Mouse (Mus musculus) limb, embryonic 14.5 days (tissue): Measurements from ENCODE around the gene Sptlc2. TPM values are rescaled to one million over a fixed set of nuclear protein-coding genes. Genes with fewer than 3 reads are reported as not detected.

Source experiments
- ATAC-seq: fragments of 200-750 bp; cut with Nextera tagmentation; 2 replicates; pipeline ENCODE4 v1.8.0; 2017; ENCODE audit warnings: low read depth, moderate number of reproducible peaks, moderate TSS enrichment; ENCODE audit not compliant: low FRiP score
- DNase-seq: peaks from one replicate; pipeline ENCODE4 v3.0.0-alpha.2; 2015; ENCODE audit warnings: low spot score
- H3K27ac ChIP-seq: fragments of 300-500 bp; sonication (generic); replicated peaks from 2 replicates; pipeline ENCODE4 v1.5.1; 2014; ENCODE audit warnings: low read depth, mild to moderate bottlenecking, low read length, moderate library complexity, mixed read lengths
- H3K27me3 ChIP-seq: fragments of 300-500 bp; sonication (generic); 2 replicates; pipeline ENCODE4 v1.6.1; 2014; ENCODE audit warnings: low read length, mixed read lengths; ENCODE audit not compliant: control insufficient read depth, insufficient read depth
- H3K36me3 ChIP-seq: fragments of 300-500 bp; sonication (generic); 2 replicates; pipeline ENCODE4 v1.6.1; 2014; ENCODE audit warnings: mild to moderate bottlenecking, low read length, moderate library complexity, mixed read lengths; ENCODE audit not compliant: control insufficient read depth, insufficient read depth
- H3K4me1 ChIP-seq: fragments of 300-500 bp; sonication (generic); 2 replicates; pipeline ENCODE4 v1.6.1; 2014; ENCODE audit warnings: antibody characterized with exemption, low read length, mixed read lengths; ENCODE audit not compliant: control insufficient read depth, insufficient read depth
- H3K4me2 ChIP-seq: fragments of 300-500 bp; sonication (generic); replicated peaks from 2 replicates; pipeline ENCODE4 v1.6.1; 2014; ENCODE audit warnings: low read depth, mild to moderate bottlenecking, low read length, moderate library complexity; ENCODE audit not compliant: severe bottlenecking
- H3K4me3 ChIP-seq: fragments of 300-500 bp; sonication (generic); replicated peaks from 2 replicates; pipeline ENCODE4 v1.5.1; 2014; ENCODE audit warnings: low read length
- H3K9ac ChIP-seq: fragments of 300-500 bp; sonication (generic); 2 replicates; pipeline ENCODE4 v1.6.1; 2014; ENCODE audit warnings: mild to moderate bottlenecking, low read depth, low read length, moderate library complexity; ENCODE audit not compliant: severe bottlenecking
- H3K9me3 ChIP-seq: fragments of 300-500 bp; sonication (generic); 2 replicates; pipeline ENCODE4 v1.6.1; 2016; ENCODE audit warnings: low read length; ENCODE audit not compliant: control insufficient read depth
- POLR2A ChIP-seq: fragments of 200-500 bp; IDR thresholded peaks from 2 replicates; pipeline ENCODE4 v1.8.0; 2012; ENCODE audit warnings: inconsistent platforms, mild to moderate bottlenecking, moderate library complexity, borderline replicate concordance; ENCODE audit not compliant: insufficient read depth, insufficient read length; ENCODE audit errors: extremely low read depth
- WGBS: fragments of 180-500 bp; shearing (Covaris S2); extraction: QIAGEN DNeasy Blood & Tissue Kit; methylation state at CpG from one replicate; pipeline ENCODE4 v1.1.7; 2014; 5-methylcytosine and 5-hydroxymethylcytosine counted together
- polyA plus RNA-seq, 2 experiments: library from polyadenylated mRNA; depleted of rRNA in 1 of 2; stranded (reverse) in 1 of 2; unstranded in 1 of 2; fragments of >200 nt; fragmentation: Nextera tagmentation in 1 of 2; extraction: Ambion mirVana in 1 of 2; gene quantifications; 2 replicates each; pipeline versions ENCODE4 v1.2.1 to v1.2.3; 2012 to 2014

Gene Sptlc2
- polyA plus RNA-seq, 2 experiments: 35.2 to 85.5 TPM

DNA sequence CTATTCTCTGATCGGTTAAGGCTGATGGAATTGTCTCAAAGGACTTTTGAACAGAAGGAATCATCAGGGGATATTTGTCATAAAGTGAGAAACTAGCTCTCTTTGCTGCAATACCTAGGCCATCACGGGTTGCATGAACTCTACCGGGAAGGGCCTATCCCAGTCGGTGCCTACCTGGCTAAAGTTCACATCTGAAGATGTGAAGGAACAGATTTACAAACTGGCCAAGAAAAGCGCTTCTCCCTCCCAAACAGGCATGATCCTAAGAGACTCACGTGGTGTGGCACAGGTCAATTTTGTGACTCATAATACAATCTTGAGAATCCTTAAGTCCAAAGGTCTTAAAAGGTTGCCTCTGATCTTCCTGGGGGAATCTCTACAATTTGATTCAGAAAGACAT is 6.2 kb upstream of the Sptlc2 start:
- H3K27me3 ChIP-seq: no peaks in the 10 kb centered on the region
- H3K4me1 ChIP-seq: no peaks in the 10 kb centered on the region
- H3K36me3 ChIP-seq: no peaks in the 10 kb centered on the region
- no peak overlapping the region for H3K4me2 ChIP-seq
- no peak for ATAC-seq
- no peak for DNase-seq
- 86% methylated on average over 6 of the region's 6 CpGs for WGBS
- TF ChIP-seq POLR2A: no peak
- no peak overlapping the region for H3K27ac ChIP-seq
- no peak overlapping the region for H3K4me3 ChIP-seq
- no peak overlapping the region for H3K9ac ChIP-seq
- H3K9me3 ChIP-seq: no peaks in the 10 kb centered on the region

DNA sequence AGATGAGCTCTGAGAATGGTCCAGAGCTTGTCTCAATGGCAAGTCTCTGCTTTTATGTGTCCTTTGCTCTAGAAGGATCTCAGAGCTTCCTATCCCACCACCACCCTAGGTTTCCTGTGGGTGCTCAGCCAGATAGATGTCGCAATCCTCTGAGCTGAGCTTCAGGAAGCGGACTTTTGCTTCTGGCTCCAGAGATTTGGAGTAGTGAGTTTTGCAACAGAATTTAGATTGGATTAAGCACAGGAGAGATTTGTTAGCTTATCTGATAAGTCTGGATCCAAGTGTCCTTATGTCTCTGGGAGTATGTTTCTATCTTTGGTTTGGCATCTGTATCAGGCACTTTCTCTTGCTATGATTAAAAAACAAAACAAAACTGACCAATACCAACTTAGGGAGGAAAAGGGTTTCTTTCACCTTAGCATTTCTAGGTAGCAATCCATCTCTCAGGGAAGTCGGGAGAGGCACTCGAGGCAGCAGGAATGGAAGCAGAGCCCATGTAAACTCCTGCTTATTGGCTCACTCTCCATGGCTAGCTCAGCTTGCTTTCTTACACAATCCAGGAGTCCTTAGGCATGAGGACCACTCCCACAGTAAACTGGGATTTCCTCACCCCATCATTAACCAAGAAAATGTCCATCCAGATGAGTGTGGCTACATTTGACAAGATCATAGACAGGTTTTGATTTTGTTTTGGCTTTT is 5.4 kb upstream of the Sptlc2 start:
- Histone ChIP-seq H3K36me3 (no peaks in the 10 kb centered on the region), H3K9me3 (no peaks in the 10 kb centered on the region), H3K4me1 (no peaks in the 10 kb centered on the region), H3K27ac (no peak overlapping the region), H3K4me2 (no peak overlapping the region), H3K4me3 (no peak overlapping the region), H3K27me3 (no peaks in the 10 kb centered on the region), H3K9ac (no peak overlapping the region)
- no peak for DNase-seq
- ATAC-seq: no peak
- 82% methylated on average over 4 of the region's 4 CpGs for WGBS
- no peak for TF ChIP-seq POLR2A

DNA sequence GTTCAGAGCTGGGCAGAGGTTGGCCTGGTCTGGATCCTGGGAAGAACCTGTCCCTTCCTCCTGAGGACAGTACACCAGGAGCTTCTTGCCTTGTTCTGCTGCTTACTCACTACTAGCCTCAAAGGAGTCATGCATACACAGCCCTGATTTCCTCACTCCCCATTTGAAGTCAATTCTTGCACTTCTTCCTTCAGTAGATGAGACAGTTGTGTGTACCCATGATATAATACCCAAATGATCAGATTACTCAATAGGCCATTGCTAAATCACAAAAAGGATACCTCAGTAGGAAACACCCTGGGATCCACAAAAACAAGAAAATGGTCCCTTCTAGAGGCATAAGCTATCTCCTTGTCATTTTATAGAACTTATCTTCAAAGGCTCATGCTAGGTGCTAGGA is 3.2 kb upstream of the Sptlc2 start:
- DNase-seq (no peak), ATAC-seq (no peak)
- peaks cover 6% of the 10 kb centered on the region for H3K4me1 ChIP-seq
- H3K9ac ChIP-seq: no peak overlapping the region
- TF ChIP-seq POLR2A: no peak
- no peaks in the 10 kb centered on the region for H3K9me3 ChIP-seq
- no peaks in the 10 kb centered on the region for H3K27me3 ChIP-seq
- H3K27ac ChIP-seq: no peak overlapping the region
- H3K4me3 ChIP-seq: no peak overlapping the region
- no peak overlapping the region for H3K4me2 ChIP-seq
- H3K36me3 ChIP-seq: no peaks in the 10 kb centered on the region

- 68% methylated on average over 3 of the region's 3 CpGs for WGBS
- no peak overlapping the region for H3K4me3 ChIP-seq
- DNase-seq: no peak
- no peak for ATAC-seq
- H3K27ac ChIP-seq: no peak overlapping the region
- no peaks in the 10 kb centered on the region for H3K9me3 ChIP-seq
- H3K27me3 ChIP-seq: no peaks in the 10 kb centered on the region
- no peaks in the 10 kb centered on the region for H3K36me3 ChIP-seq
- no peak overlapping the region for H3K4me2 ChIP-seq
- no peak overlapping the region for H3K9ac ChIP-seq
- no peak for TF ChIP-seq POLR2A
- H3K4me1 ChIP-seq: peaks cover 6% of the 10 kb centered on the region
Observed at GRCm38 (mm10) chr12:87389231-87389630, 1.1 kb upstream of the Sptlc2 start.

- WGBS: 5% methylated on average over 33 of the region's 65 CpGs
- Histone ChIP-seq H3K9me3 (no peaks in the 10 kb centered on the region), H3K36me3 (no peaks in the 10 kb centered on the region), H3K27me3 (no peaks in the 10 kb centered on the region), H3K9ac (peak overlapping the region; percentile 82), H3K4me3 (peak overlapping the region; percentile 76), H3K4me2 (peak overlapping the region; percentile 79), H3K4me1 (peaks cover 6% of the 10 kb centered on the region), H3K27ac (peak overlapping the region; percentile 75)
- TF ChIP-seq POLR2A: no peak
- ATAC-seq (no peak; the same call in 1 of the 2 replicates), DNase-seq (no peak)
Observed at GRCm38 (mm10) chr12:87387171-87388121, 709 bp downstream of the Sptlc2 start.
